Mouse (Mus musculus): ENCODE data around the gene Gm32717.
"Not testable (repeated sequence)": the region's sequence is repeated elsewhere in the genome, so short reads cannot be mapped to it uniquely, and the experiment has no call there.

Gene Gm32717

GRCm38 (mm10) chr10:118240680-118241079 lies at the start of gene Gm32717:
Gm32717 (minus strand) TSS chr10:118240780.
- DNase-seq, result not testable (repeated sequence)

DNA sequence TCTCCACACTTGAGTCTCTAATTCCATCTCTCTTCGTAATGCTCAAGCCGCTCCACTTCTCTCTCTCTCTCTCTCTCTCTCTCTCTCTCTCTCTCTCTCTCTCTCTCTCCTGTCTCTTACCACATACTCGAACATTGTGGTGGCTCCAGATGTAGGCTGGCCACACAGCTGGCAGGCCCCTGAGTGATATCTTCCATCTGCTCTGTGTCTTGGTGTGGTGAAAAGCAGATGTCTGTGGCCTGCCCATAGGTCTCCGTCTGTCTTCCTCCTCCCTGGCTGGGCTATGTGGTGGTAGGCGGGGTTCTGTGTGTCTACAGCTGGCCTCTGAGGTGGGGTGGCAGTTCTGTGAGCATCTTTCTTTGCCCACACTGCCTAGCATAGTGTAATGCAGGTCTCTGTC lies 42.4 kb upstream of the Gm32717 start:
- DNase-seq, result not testable (repeated sequence)

DNA sequence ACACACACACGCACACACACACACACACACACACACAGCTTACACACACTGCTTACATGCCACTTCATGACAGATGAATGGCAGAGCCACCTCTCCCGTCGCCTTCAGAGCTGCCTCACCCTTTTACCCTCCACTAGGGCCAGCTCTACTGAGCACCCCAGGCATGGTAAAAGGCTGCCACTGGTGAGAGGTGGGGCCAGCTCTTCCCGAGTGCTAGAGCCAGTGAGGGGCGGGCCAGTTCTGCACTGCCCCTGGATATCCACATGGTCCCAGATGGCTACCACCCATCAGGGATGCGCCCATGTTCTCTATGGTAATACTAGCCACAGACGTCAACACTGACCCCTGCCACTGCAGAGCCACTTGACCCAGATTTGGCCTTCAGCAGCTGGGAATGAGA lies 42.0 kb upstream of the Gm32717 start:
- DNase-seq, result not testable (repeated sequence)

GRCm38 (mm10) chr10:118278069-118278468 lies 37.5 kb upstream of the Gm32717 start:
- DNase-seq, result not testable (repeated sequence)

GRCm38 (mm10) chr10:118271416-118271815 lies 30.8 kb upstream of the Gm32717 start:
- not testable (repeated sequence) for DNase-seq

- not testable (repeated sequence) for DNase-seq
These were observed 28.2 kb upstream of the Gm32717 start for GRCm38 (mm10) chr10:118268812-118269211.

- not testable (repeated sequence) for DNase-seq
These were observed 17.8 kb upstream of the Gm32717 start, which contains the start of gene Gm32802 for GRCm38 (mm10) chr10:118258388-118258787. Gm32802 (plus strand) TSS chr10:118258688.

- no peak for DNase-seq
These were observed 10.3 kb upstream of the Gm32717 start for GRCm38 (mm10) chr10:118250852-118251295.

- not testable (repeated sequence) for DNase-seq
These were observed 8.5 kb upstream of the Gm32717 start for GRCm38 (mm10) chr10:118249006-118249595.

- DNase-seq, result not testable (repeated sequence)
These were observed 8.0 kb downstream of the Gm32717 start for GRCm38 (mm10) chr10:118232607-118233006.

DNA sequence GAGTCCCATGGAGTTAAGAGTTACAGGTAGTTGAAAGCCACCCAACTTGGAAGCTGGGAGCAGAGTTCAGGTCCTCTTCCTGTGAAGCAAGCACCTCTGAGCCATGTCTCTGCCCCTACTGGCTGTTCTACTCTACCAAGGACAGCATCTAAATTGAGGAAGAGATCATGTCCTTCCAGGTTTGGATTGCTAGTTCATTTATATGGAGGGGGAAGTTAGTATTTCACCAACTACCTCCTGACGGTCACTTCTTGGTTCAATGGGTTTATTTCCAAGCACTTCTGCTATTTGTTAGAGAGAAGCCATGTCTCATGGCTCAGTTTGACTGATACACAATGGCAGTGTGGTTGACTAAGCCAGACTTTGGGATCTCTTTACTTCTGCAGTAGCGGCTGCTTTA lies 13.0 kb downstream of the Gm32717 start:
- DNase-seq, result not testable (repeated sequence)

GRCm38 (mm10) chr10:118215719-118216393 lies 24.7 kb downstream of the Gm32717 start:
- not testable (repeated sequence) for DNase-seq

DNA sequence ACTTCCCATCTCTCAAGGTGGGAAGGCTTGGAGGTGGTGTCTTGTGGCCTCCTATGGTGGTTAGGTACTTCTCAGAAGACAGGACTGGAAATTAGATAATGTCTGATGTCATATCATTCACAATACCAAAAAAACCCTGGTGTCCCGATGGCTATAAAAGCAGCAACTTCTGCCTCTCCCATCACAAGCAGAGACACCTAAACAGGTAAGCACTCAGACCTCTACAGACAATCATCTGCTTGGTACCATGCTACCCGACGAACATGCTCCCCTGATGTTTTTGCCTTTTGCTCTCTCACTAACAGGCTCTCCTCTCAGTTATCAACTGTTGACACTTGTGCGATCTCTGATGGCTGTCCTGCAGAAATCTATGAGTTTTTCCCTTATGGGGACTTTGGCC lies 35.9 kb downstream of the Gm32717 start, which contains the start of gene Il22:
TSS of gene Il22 (plus strand) at position 301 of the 400 bp plus-strand sequence.
- no peak for DNase-seq

GRCm38 (mm10) chr10:118195150-118195549 lies 45.4 kb downstream of the Gm32717 start:
- not testable (repeated sequence) for DNase-seq
